Mouse (Mus musculus): ENCODE data around the gene St7. TPM values are rescaled to one million over a fixed set of nuclear protein-coding genes. Genes with fewer than 3 reads are reported as not detected.

St7 gene
- polyA plus RNA-seq, 1 experiment: 14.3 TPM

DNA sequence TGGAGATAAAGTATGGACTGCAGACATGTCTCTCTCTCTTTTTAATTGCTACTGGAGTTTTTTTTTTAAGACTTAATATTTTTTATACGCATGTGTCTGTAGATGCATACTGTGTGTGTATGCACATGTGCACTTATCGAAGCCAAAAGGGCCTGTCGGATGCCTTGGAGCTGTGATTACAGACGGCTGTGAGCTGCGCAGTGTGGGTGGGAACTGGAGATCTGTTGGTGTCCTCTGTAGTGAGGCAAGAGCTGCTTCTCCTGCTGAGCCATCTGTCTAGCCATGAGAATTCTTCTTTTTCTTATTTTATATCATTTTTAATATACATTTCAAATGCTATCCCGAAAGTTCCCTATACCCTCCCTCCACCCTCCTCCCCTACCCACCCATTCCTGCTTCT lies 37.4 kb downstream of the St7 start:
- TF ChIP-seq POLR2A (IDR thresholded peaks at IDR 0.05; ENCODE audit: low read depth, low read length) (no peak), CTCF (conservative IDR thresholded peaks at IDR 0.05; ENCODE audit: insufficient read depth, insufficient read length, low read depth, low read length) (no peak)
- DNase-seq: no peak
- WGBS: 95% methylated on average over 6 of the region's 6 CpGs
- Histone ChIP-seq H3K4me1 (ENCODE audit: control insufficient read depth, insufficient read depth, low read length) (no peaks in the 10 kb centered on the region; the same call in 1 of the 2 replicates), H3K4me3 (ENCODE audit: insufficient read depth, low read depth, low read length) (no peak overlapping the region), H3K27me3 (replicated peaks; ENCODE audit: control insufficient read depth, insufficient read depth, low read length) (no peaks in the 10 kb centered on the region), H3K27ac (ENCODE audit: insufficient read depth, low read depth, low read length) (no peak overlapping the region), H3K36me3 (ENCODE audit: control insufficient read depth, insufficient read depth, low read length) (no peaks in the 10 kb centered on the region)

DNA sequence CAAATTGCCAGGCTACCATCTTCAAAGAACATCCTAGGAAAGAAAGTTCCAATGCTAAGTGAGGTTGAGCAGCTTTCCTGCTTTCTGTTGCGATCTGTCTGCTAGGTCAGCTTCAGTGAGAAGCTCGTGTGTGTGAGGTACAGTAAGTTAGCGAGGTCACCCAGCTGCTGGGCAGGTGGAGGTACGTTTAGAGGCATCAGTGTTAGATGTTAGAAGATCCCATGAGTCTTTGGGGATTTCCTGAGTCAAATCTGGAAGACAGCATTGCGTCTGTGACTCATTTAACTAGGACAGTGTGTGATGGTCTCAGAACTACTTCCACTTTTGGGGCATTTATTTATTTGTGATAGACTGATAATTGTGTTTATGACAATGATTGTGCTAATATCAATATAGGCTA lies 39.0 kb downstream of the St7 start:
- no peaks in the 10 kb centered on the region for H3K36me3 ChIP-seq (ENCODE audit: control insufficient read depth, insufficient read depth, low read length)
- no peak for DNase-seq
- H3K27me3 ChIP-seq (replicated peaks; ENCODE audit: control insufficient read depth, insufficient read depth, low read length): no peaks in the 10 kb centered on the region
- TF ChIP-seq POLR2A (IDR thresholded peaks at IDR 0.05; ENCODE audit: low read depth, low read length) (no peak), CTCF (conservative IDR thresholded peaks at IDR 0.05; ENCODE audit: insufficient read depth, insufficient read length, low read depth, low read length) (no peak)
- no peak overlapping the region for H3K4me3 ChIP-seq (ENCODE audit: insufficient read depth, low read depth, low read length)
- no peak overlapping the region for H3K27ac ChIP-seq (ENCODE audit: insufficient read depth, low read depth, low read length)
- no peaks in the 10 kb centered on the region for H3K4me1 ChIP-seq (ENCODE audit: control insufficient read depth, insufficient read depth, low read length)
- 72% methylated on average over 5 of the region's 5 CpGs for WGBS

DNA sequence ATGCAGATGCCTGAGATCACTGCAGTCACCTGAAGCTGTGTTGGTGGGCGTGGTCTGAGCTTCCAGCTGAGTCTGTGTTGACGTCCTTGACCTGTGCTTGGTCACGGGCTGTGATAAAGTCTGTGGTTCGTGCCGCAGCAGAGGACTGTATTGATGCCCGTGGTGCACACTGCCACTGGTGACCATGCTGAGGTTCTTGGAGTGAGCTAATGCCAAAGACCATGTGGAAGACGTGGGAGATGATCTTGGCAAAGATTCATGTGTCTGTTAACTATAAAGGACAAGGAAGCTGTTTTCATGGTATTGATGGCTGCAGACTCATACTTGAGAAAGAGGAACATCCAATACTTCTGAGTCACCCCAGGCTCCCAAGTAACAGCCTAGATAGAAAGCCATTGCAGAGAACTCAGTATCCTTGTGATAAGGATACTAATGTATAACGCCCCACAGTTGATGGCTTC lies 41.2 kb downstream of the St7 start:
- Histone ChIP-seq H3K27ac (ENCODE audit: insufficient read depth, low read depth, low read length) (no peak overlapping the region), H3K4me3 (ENCODE audit: insufficient read depth, low read depth, low read length) (no peak overlapping the region), H3K36me3 (ENCODE audit: control insufficient read depth, insufficient read depth, low read length) (no peaks in the 10 kb centered on the region), H3K27me3 (replicated peaks; ENCODE audit: control insufficient read depth, insufficient read depth, low read length) (no peaks in the 10 kb centered on the region), H3K4me1 (ENCODE audit: control insufficient read depth, insufficient read depth, low read length) (no peaks in the 10 kb centered on the region)
- no peak for DNase-seq
- TF ChIP-seq CTCF (conservative IDR thresholded peaks at IDR 0.05; ENCODE audit: insufficient read depth, insufficient read length, low read depth, low read length) (no peak), POLR2A (IDR thresholded peaks at IDR 0.05; ENCODE audit: low read depth, low read length) (no peak)
- 88% methylated on average over 8 of the region's 8 CpGs for WGBS

DNA sequence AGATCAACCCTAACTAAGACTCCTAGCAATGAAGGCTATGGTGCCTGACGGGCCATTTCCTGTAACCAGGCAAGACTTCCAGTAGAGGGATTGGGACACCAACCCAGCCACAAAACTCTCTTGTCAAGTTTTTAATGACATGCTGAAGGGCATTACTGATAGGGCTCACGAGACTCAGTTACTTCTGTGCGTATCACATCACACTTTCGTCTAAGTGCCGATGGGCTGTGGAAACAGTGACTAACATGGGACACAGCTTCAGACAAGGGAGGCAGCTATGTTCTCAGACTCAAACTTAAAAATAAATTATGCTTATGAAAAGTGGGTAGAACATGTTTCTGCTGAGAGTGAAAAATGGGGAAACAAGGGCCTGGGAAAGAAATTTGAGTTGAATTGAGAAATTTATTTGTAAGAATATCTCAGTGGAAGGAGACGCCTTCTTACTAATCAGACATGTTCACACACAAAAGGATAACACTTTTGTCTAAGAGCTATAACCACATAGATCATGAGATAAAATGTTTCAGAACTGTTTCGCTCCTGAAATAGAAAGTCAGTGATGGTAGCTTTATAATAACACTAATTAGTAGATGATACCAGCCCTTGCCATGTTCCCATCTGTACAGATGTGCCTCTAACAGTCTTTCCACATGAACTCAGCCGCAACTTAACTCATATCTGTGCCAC lies 44.7 kb downstream of the St7 start:
- Histone ChIP-seq H3K27ac (ENCODE audit: insufficient read depth, low read depth, low read length) (no peak overlapping the region), H3K4me3 (ENCODE audit: insufficient read depth, low read depth, low read length) (no peak overlapping the region), H3K4me1 (ENCODE audit: control insufficient read depth, insufficient read depth, low read length) (no peaks in the 10 kb centered on the region), H3K36me3 (ENCODE audit: control insufficient read depth, insufficient read depth, low read length) (no peaks in the 10 kb centered on the region), H3K27me3 (replicated peaks; ENCODE audit: control insufficient read depth, insufficient read depth, low read length) (no peaks in the 10 kb centered on the region)
- no peak for DNase-seq
- TF ChIP-seq POLR2A (IDR thresholded peaks at IDR 0.05; ENCODE audit: low read depth, low read length) (no peak), CTCF (conservative IDR thresholded peaks at IDR 0.05; ENCODE audit: insufficient read depth, insufficient read length, low read depth, low read length) (no peak)
- 92% methylated on average over 8 of the region's 8 CpGs for WGBS

DNA sequence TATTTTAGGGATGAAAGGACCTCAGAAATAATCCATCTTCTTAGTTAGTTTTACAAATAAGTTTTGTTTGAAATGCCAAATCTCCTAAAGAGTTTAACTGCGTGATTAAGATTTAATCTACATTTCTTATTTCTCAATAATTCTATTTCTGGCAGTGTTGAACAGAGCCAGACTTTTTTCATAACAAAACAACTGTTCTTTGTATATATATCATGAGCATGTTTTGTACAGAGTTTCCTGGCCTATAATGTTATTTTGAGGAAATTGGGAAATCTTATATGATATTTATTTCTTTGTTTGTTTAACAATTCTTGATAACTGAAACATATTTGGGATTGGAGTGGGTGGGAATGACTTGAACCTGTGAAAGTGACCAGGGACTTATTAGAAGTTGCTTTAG lies 47.4 kb downstream of the St7 start:
- DNase-seq: no peak

DNA sequence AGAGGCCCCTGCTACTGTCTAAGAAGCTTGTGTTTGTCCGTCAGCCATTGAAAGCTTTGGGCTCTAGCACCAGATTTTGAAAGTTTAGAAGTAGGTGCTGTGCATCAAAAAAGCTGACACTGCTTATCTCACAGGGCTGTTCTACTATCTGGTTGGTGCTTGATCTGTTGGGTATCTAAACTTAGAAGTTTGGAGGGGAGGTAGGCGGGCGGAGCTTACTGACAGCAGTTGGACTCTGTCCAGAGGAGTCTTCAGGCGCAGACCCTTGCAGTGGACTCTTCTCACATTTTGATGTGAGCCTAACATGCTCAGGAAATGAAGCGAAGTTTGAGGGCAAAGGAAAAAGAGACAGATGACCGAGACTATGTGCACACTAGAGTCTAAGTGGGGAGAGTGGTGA lies 48.9 kb downstream of the St7 start:
- no peak overlapping the region for H3K27ac ChIP-seq (ENCODE audit: insufficient read depth, low read depth, low read length)
- no peak for DNase-seq
- H3K4me3 ChIP-seq (ENCODE audit: insufficient read depth, low read depth, low read length): no peak overlapping the region
- H3K27me3 ChIP-seq (replicated peaks; ENCODE audit: control insufficient read depth, insufficient read depth, low read length): no peaks in the 10 kb centered on the region
- H3K4me1 ChIP-seq (ENCODE audit: control insufficient read depth, insufficient read depth, low read length): no peaks in the 10 kb centered on the region
- 93% methylated on average over 6 of the region's 6 CpGs for WGBS
- TF ChIP-seq POLR2A (IDR thresholded peaks at IDR 0.05; ENCODE audit: low read depth, low read length) (no peak), CTCF (conservative IDR thresholded peaks at IDR 0.05; ENCODE audit: insufficient read depth, insufficient read length, low read depth, low read length) (no peak)
- H3K36me3 ChIP-seq (ENCODE audit: control insufficient read depth, insufficient read depth, low read length): no peaks in the 10 kb centered on the region

More for the DNA sequence above, 47.4 kb downstream of the St7 start:
- H3K27ac ChIP-seq (ENCODE audit: insufficient read depth, low read depth, low read length): no peak overlapping the region
- no peaks in the 10 kb centered on the region for H3K4me1 ChIP-seq (ENCODE audit: control insufficient read depth, insufficient read depth, low read length)
- WGBS: 90% methylated on average over 1 of the region's 1 CpGs
- H3K4me3 ChIP-seq (ENCODE audit: insufficient read depth, low read depth, low read length): no peak overlapping the region
- H3K36me3 ChIP-seq (ENCODE audit: control insufficient read depth, insufficient read depth, low read length): no peaks in the 10 kb centered on the region
- TF ChIP-seq CTCF (conservative IDR thresholded peaks at IDR 0.05; ENCODE audit: insufficient read depth, insufficient read length, low read depth, low read length): no peak
- no peak for TF ChIP-seq POLR2A (IDR thresholded peaks at IDR 0.05; ENCODE audit: low read depth, low read length)
- H3K27me3 ChIP-seq (replicated peaks; ENCODE audit: control insufficient read depth, insufficient read depth, low read length): no peaks in the 10 kb centered on the region

DNA sequence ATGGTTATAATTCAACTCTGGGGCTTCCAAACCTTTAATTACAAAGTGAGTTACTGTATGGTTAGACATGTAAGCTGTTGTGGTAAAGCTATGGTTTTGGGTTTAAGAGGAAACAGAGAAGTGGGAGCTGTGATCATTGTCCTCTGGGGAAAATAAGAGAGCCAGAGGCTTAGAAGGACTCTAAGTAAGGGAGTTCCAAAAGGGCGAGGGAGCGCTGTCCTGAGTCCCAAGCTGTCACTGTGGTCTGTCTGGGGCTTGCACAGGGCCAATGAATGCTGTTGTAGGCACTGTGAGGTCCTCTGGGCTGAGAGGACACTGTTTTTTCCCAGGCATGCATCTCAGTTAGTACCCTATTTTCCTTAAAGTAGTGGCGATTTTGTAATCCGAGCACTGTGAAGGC lies 49.5 kb downstream of the St7 start:
- Histone ChIP-seq H3K4me1 (ENCODE audit: control insufficient read depth, insufficient read depth, low read length) (no peaks in the 10 kb centered on the region), H3K27ac (ENCODE audit: insufficient read depth, low read depth, low read length) (no peak overlapping the region), H3K36me3 (ENCODE audit: control insufficient read depth, insufficient read depth, low read length) (no peaks in the 10 kb centered on the region), H3K4me3 (ENCODE audit: insufficient read depth, low read depth, low read length) (no peak overlapping the region), H3K27me3 (replicated peaks; ENCODE audit: control insufficient read depth, insufficient read depth, low read length) (no peaks in the 10 kb centered on the region)
- DNase-seq: no peak
- no peak for TF ChIP-seq POLR2A (IDR thresholded peaks at IDR 0.05; ENCODE audit: low read depth, low read length)
- no peak for TF ChIP-seq CTCF (conservative IDR thresholded peaks at IDR 0.05; ENCODE audit: insufficient read depth, insufficient read length, low read depth, low read length)
- 96% methylated on average over 4 of the region's 4 CpGs for WGBS

Data from kidney, adult 2 months (tissue).